Mouse (Mus musculus): ENCODE data around the gene Fam185a. TPM values are rescaled to one million over a fixed set of nuclear protein-coding genes. Genes with fewer than 3 reads are reported as not detected.

Fam185a gene
- 9.4 and 10.1 TPM in 2 replicates for polyA plus RNA-seq (2016; fragmentation: Nextera tagmentation; extraction: Ambion mirVana)

DNA sequence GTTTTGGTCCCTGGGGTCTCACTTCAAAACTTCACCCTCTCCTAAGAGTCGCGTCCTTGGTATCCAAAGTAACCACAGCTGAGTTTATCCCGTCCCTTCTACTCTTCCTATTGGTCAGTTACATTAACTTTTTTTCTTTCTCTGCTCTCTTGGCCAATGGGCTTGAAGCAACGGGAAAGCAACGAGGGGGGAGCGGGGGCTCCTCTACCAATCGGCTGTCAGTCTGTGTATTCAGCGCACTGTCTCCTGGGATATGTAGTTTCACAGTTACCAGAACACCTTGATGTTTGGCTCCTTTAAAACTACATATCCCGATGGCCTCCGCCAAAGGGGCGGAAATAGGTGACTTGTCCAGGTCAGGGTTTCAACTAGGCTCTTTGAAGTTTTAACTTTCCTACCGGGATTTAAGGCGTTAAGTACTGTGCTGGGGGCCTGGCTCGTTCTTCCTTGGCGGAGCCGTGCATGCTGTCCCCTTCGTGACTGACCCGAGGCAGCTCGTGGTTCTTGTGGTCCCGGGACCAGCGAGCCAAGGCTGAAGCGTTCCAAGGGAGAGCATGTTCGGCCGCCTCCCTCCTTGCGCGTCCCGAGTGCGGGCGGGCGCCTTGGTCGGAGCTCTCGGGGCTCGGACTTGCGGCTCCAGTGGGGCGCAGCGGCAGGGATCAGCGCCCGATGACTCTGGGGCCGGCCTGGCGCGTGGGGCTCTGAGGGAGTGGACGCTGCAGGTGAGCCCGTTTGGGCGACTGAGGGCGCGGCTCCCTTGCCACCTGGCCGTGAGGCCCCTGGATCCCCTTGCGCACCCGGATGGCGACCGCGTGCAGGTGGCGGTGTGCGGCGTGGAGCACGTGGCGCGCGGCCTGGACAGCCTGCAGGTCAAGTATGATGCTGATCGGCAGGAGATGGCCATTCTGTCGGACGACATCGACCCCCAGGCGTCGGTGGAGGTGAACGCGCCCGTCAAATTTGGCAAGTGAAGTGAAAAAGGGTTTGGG, at the start of gene Fam185a, which contains the start of gene Ccdc146:
Fam185a (plus strand) TSS at position 345 of the 989 bp plus-strand sequence.
Ccdc146 (minus strand) TSS at position 64 of the 989 bp plus-strand sequence.
- ATAC-seq (ENCODE audit: insufficient number of reproducible peaks, low FRiP score): peak; percentile 100
- Histone ChIP-seq H3K9me3 (replicated peaks) (no peaks in the 10 kb centered on the region), H3K36me3 (no peaks in the 10 kb centered on the region), H3K4me3 (peak within 1 kb of the TSS; percentile 86), H3K4me2 (peak within 1 kb of the TSS; percentile 98), H3K27me3 (replicated peaks) (no peaks in the 10 kb centered on the region), H3K4me1 (replicated peaks) (peaks cover 11% of the 10 kb centered on the region), H3K27ac (ENCODE audit: poor library complexity, severe bottlenecking) (peak within 1 kb of the TSS; percentile 24; the same call in 1 of the 2 replicates), H3K9ac (peak within 1 kb of the TSS; percentile 85)
- under 1% methylated on average over 68 of the region's 68 CpGs for WGBS

- H3K27me3 ChIP-seq (replicated peaks): no peaks in the 10 kb centered on the region
- H3K36me3 ChIP-seq: no peaks in the 10 kb centered on the region
- H3K4me1 ChIP-seq (replicated peaks): peaks cover 12% of the 10 kb centered on the region
- H3K27ac ChIP-seq (ENCODE audit: poor library complexity, severe bottlenecking): no peak overlapping the region
- no peak overlapping the region for H3K9ac ChIP-seq
- H3K4me3 ChIP-seq: no peak overlapping the region
- 74% methylated on average over 4 of the region's 4 CpGs for WGBS
- H3K9me3 ChIP-seq (replicated peaks): no peaks in the 10 kb centered on the region
- H3K4me2 ChIP-seq: no peak overlapping the region
- no peak for ATAC-seq (ENCODE audit: insufficient number of reproducible peaks, low FRiP score)
Measured at GRCm38 (mm10) chr5:21376935-21377334, 47.8 kb upstream of the Fam185a start.

- Histone ChIP-seq H3K27me3 (replicated peaks) (no peaks in the 10 kb centered on the region), H3K4me1 (replicated peaks) (peaks cover 24% of the 10 kb centered on the region), H3K4me2 (no peak overlapping the region), H3K9ac (no peak overlapping the region), H3K27ac (ENCODE audit: poor library complexity, severe bottlenecking) (no peak overlapping the region), H3K36me3 (no peaks in the 10 kb centered on the region), H3K4me3 (no peak overlapping the region), H3K9me3 (replicated peaks) (no peaks in the 10 kb centered on the region)
- WGBS: 55% methylated on average over 2 of the region's 2 CpGs
- no peak for ATAC-seq (ENCODE audit: insufficient number of reproducible peaks, low FRiP score)
Measured at GRCm38 (mm10) chr5:21378397-21378796, 46.4 kb upstream of the Fam185a start.

DNA sequence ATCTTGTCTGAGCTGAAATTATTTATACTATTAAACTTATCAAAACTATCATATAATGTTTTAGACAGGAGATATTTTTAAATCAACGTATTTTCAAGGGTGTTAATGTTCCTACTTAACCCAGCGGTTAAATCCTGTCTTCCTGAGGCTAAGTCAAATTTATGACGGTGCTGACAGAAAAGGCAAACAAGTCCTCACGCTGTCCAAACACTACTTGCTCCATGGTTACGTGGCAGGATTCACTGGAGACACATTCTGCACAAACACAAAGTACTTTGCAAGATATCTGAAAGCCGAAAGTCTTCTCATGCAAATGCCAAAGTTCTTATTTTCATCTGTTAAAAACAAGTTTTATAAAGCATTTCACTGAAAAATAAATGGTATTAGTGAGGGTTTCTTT, 42.8 kb upstream of the Fam185a start:
- Histone ChIP-seq H3K4me1 (replicated peaks) (peaks cover 34% of the 10 kb centered on the region), H3K4me3 (no peak overlapping the region), H3K9me3 (replicated peaks) (no peaks in the 10 kb centered on the region), H3K27me3 (replicated peaks) (no peaks in the 10 kb centered on the region), H3K27ac (ENCODE audit: poor library complexity, severe bottlenecking) (no peak overlapping the region), H3K36me3 (no peaks in the 10 kb centered on the region), H3K9ac (no peak overlapping the region), H3K4me2 (no peak overlapping the region)
- WGBS: 58% methylated on average over 6 of the region's 6 CpGs
- no peak for ATAC-seq (ENCODE audit: insufficient number of reproducible peaks, low FRiP score)

DNA sequence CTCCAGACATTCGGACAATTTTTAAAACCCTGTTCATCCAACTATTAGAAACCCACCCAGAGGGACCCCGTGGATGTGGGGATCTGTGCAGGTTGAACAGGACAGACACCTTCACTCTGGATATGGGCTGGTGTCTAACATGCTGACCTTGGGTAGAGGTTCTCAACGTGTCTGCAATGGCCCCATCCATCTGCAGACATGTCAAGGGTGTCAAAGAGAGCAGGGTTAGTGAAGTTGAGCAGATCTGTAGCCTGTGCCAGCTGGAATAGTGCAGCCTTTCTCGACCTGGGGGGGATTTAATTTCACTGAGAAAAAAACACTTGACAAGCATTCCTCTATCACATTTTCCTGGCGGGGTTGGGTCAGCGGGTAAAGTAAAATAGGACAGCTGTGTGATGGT, 42.1 kb upstream of the Fam185a start:
- Histone ChIP-seq H3K4me1 (replicated peaks) (peaks cover 34% of the 10 kb centered on the region), H3K27me3 (replicated peaks) (no peaks in the 10 kb centered on the region), H3K9ac (no peak overlapping the region), H3K27ac (ENCODE audit: poor library complexity, severe bottlenecking) (peak overlapping the region; percentile 60; the same call in 1 of the 2 replicates), H3K4me2 (no peak overlapping the region), H3K36me3 (no peaks in the 10 kb centered on the region), H3K4me3 (no peak overlapping the region), H3K9me3 (replicated peaks) (no peaks in the 10 kb centered on the region)
- 45% methylated on average over 6 of the region's 6 CpGs for WGBS
- no peak for ATAC-seq (ENCODE audit: insufficient number of reproducible peaks, low FRiP score)

- 0 out of 2 replicates have a peak overlapping the region, but pooled peaks have one; percentile 18 for H3K9ac ChIP-seq
- peak overlapping the region; percentile 27 for H3K4me2 ChIP-seq
Measured at GRCm38 (mm10) chr5:21383392-21384251, 41.1 kb upstream of the Fam185a start.

GRCm38 (mm10) chr5:21384252-21384960, 40.4 kb upstream of the Fam185a start:
- Histone ChIP-seq H3K4me2 (no peak overlapping the region), H3K36me3 (no peaks in the 10 kb centered on the region), H3K4me1 (replicated peaks) (peaks cover 28% of the 10 kb centered on the region), H3K9ac (no peak overlapping the region), H3K27me3 (replicated peaks) (no peaks in the 10 kb centered on the region), H3K9me3 (replicated peaks) (no peaks in the 10 kb centered on the region), H3K4me3 (no peak overlapping the region), H3K27ac (ENCODE audit: poor library complexity, severe bottlenecking) (no peak overlapping the region)
- no peak for ATAC-seq (ENCODE audit: insufficient number of reproducible peaks, low FRiP score)
- 64% methylated on average over 13 of the region's 13 CpGs for WGBS

More at GRCm38 (mm10) chr5:21383392-21384251, 41.1 kb upstream of the Fam185a start:
- WGBS: 30% methylated on average over 14 of the region's 14 CpGs
- H3K27me3 ChIP-seq (replicated peaks): no peaks in the 10 kb centered on the region
- peaks cover 34% of the 10 kb centered on the region for H3K4me1 ChIP-seq (replicated peaks)
- peak overlapping the region; percentile 60 for H3K27ac ChIP-seq (ENCODE audit: poor library complexity, severe bottlenecking)
- H3K9me3 ChIP-seq (replicated peaks): no peaks in the 10 kb centered on the region
- no peaks in the 10 kb centered on the region for H3K36me3 ChIP-seq
- H3K4me3 ChIP-seq: no peak overlapping the region
- peak; percentile 18; the same call in 1 of the 2 replicates for ATAC-seq (ENCODE audit: insufficient number of reproducible peaks, low FRiP score)

DNA sequence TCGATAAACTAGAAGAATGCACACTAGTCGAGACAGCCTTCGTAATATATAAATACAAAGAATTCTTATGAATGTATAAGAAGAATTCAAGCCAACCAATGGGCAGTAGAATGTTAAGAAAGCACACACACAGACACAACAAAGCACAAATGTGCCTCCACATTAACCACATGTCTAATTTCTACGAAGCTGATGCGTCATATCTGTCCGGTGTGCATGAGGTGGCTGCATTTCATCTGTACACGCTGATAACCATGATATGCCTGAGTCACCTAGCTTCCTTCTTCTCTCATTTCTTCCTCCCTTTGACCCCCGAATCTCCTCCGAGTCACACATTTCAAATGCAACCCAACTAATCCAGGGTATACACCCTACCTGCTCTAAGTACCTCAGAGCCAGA, 39.8 kb upstream of the Fam185a start:
- whole genome bisulfite sequencing: 80% methylated on average over 9 of the region's 9 CpGs
- no peaks in the 10 kb centered on the region for H3K9me3 ChIP-seq (replicated peaks)
- no peaks in the 10 kb centered on the region for H3K36me3 ChIP-seq

GRCm38 (mm10) chr5:21386432-21386831, 38.3 kb upstream of the Fam185a start:
- ATAC-seq (ENCODE audit: insufficient number of reproducible peaks, low FRiP score): no peak
- 70% methylated on average over 4 of the region's 4 CpGs for WGBS
- H3K9ac ChIP-seq: no peak overlapping the region
- H3K27me3 ChIP-seq (replicated peaks): no peaks in the 10 kb centered on the region
- H3K4me3 ChIP-seq: no peak overlapping the region
- H3K27ac ChIP-seq (ENCODE audit: poor library complexity, severe bottlenecking): no peak overlapping the region
- no peak overlapping the region for H3K4me2 ChIP-seq
- H3K4me1 ChIP-seq (replicated peaks): peaks cover 31% of the 10 kb centered on the region
- H3K36me3 ChIP-seq: no peaks in the 10 kb centered on the region
- H3K9me3 ChIP-seq (replicated peaks): no peaks in the 10 kb centered on the region

More for the DNA sequence above, 39.8 kb upstream of the Fam185a start:
- ATAC-seq (ENCODE audit: insufficient number of reproducible peaks, low FRiP score): no peak
- Histone ChIP-seq H3K9ac (no peak overlapping the region), H3K4me3 (no peak overlapping the region), H3K4me2 (no peak overlapping the region), H3K4me1 (replicated peaks) (peaks cover 26% of the 10 kb centered on the region), H3K27ac (ENCODE audit: poor library complexity, severe bottlenecking) (no peak overlapping the region), H3K27me3 (replicated peaks) (no peaks in the 10 kb centered on the region)

GRCm38 (mm10) chr5:21387340-21387739, 37.4 kb upstream of the Fam185a start:
- H3K27ac ChIP-seq (ENCODE audit: poor library complexity, severe bottlenecking): no peak overlapping the region
- peaks cover 39% of the 10 kb centered on the region for H3K4me1 ChIP-seq (replicated peaks)
- ATAC-seq (ENCODE audit: insufficient number of reproducible peaks, low FRiP score): no peak
- no peaks in the 10 kb centered on the region for H3K9me3 ChIP-seq (replicated peaks)
- no peak overlapping the region for H3K9ac ChIP-seq
- no peaks in the 10 kb centered on the region for H3K27me3 ChIP-seq (replicated peaks)
- no peak overlapping the region for H3K4me2 ChIP-seq
- no peaks in the 10 kb centered on the region for H3K36me3 ChIP-seq
- H3K4me3 ChIP-seq: no peak overlapping the region

All from heart, embryonic 12.5 days (tissue).